Comparison of ENCODE assay signal across 7 mouse cellular contexts in genomic region chr5:136186723-136187122, GRCm38 (mm10). TPM values are rescaled to one million over a fixed set of nuclear protein-coding genes. Genes with fewer than 3 reads are reported as not detected.
DNase-seq lines count a peak whose midpoint lies in the region; ATAC-seq lines count a peak whose summit lies in the region.

No protein-coding gene starts in this region.

- H3K4me2 ChIP-seq in midbrain, embryonic 15.5 days: no peak overlapping the region

- ATAC-seq in midbrain, embryonic 15.5 days (replicated peaks): no peak; the same call in 1 of the 2 replicates

- no peaks in the 10 kb centered on the region for H3K9me3 ChIP-seq in midbrain, embryonic 10.5 days (replicated peaks)
- no peaks in the 10 kb centered on the region for H3K9me3 ChIP-seq in midbrain, embryonic 15.5 days
- no peaks in the 10 kb centered on the region for H3K9me3 ChIP-seq in embryonic facial prominence, embryonic 10.5 days

- H3K4me1 ChIP-seq in midbrain, embryonic 10.5 days: peaks cover 8% of the 10 kb centered on the region
- 0 out of 2 replicates have a peak, but pooled peaks cover 3% of the 10 kb centered on the region for H3K4me1 ChIP-seq in midbrain, embryonic 15.5 days
- no peaks in the 10 kb centered on the region for H3K4me1 ChIP-seq in embryonic facial prominence, embryonic 10.5 days

- no peaks in the 10 kb centered on the region for H3K27me3 ChIP-seq in midbrain, embryonic 10.5 days (ENCODE audit: low read depth, poor library complexity, severe bottlenecking)
- H3K27me3 ChIP-seq in midbrain, embryonic 15.5 days (replicated peaks): no peaks in the 10 kb centered on the region
- H3K27me3 ChIP-seq in embryonic facial prominence, embryonic 10.5 days (replicated peaks; ENCODE audit: low read depth, poor library complexity, severe bottlenecking): no peaks in the 10 kb centered on the region

- H3K27ac ChIP-seq in midbrain, embryonic 10.5 days (replicated peaks): no peak overlapping the region
- H3K27ac ChIP-seq in midbrain, embryonic 15.5 days: no peak overlapping the region
- no peak overlapping the region for H3K27ac ChIP-seq in embryonic facial prominence, embryonic 10.5 days (replicated peaks)

- DNase-seq in midbrain, embryonic 10.5 days (ENCODE audit: low spot score): peak; percentile 33
- DNase-seq in NIH3T3 (ENCODE audit: low read depth): peak; percentile 81
- peak; percentile 53 for DNase-seq in embryonic facial prominence, embryonic 10.5 days (ENCODE audit: low spot score)
- DNase-seq in induced T-regulatory cell, adult 2 months (ENCODE audit: low read depth): peak; percentile 84
- DNase-seq in lung, postnatal 10 days: peak; percentile 74
- peak; percentile 52 for DNase-seq in skeletal muscle tissue, adult 2 months (ENCODE audit: low read depth, low spot score)

- no peak overlapping the region for H3K4me3 ChIP-seq in midbrain, embryonic 10.5 days
- H3K4me3 ChIP-seq in midbrain, embryonic 15.5 days: no peak overlapping the region
- H3K4me3 ChIP-seq in embryonic facial prominence, embryonic 10.5 days: no peak overlapping the region

- H3K36me3 ChIP-seq in midbrain, embryonic 10.5 days: peaks cover 98% of the 10 kb centered on the region
- H3K36me3 ChIP-seq in midbrain, embryonic 15.5 days (replicated peaks): peaks cover 35% of the 10 kb centered on the region
- peaks cover 96% of the 10 kb centered on the region for H3K36me3 ChIP-seq in embryonic facial prominence, embryonic 10.5 days (replicated peaks)

- H3K9ac ChIP-seq in midbrain, embryonic 15.5 days: no peak overlapping the region

- WGBS in midbrain, embryonic 10.5 days: 44% methylated on average over 4 of the region's 4 CpGs
- 42% methylated on average over 4 of the region's 4 CpGs for WGBS in midbrain, embryonic 15.5 days
- 56% methylated on average over 4 of the region's 4 CpGs for WGBS in embryonic facial prominence, embryonic 10.5 days

RNA-seq across cellular contexts. Expression of gene Prkrip1, which starts 12.0 kb away (rescaled TPM):
- 67.7 and 72.9 TPM in 2 replicates for polyA plus RNA-seq in midbrain, embryonic 10.5 days (2016; fragmentation: Nextera tagmentation; extraction: Ambion mirVana)
- polyA plus RNA-seq in midbrain, embryonic 15.5 days (2015; fragmentation: Nextera tagmentation; extraction: Ambion mirVana): 54.8 and 55.6 TPM in 2 replicates
- 68.6 and 76.8 TPM in 2 replicates for polyA plus RNA-seq in embryonic facial prominence, embryonic 10.5 days (2016; fragmentation: Nextera tagmentation; extraction: Ambion mirVana)

RNA-seq across cellular contexts. Expression of gene Orai2, which starts 16.2 kb away (rescaled TPM):
- 8.0 and 10.8 TPM in 2 replicates for polyA plus RNA-seq in midbrain, embryonic 10.5 days (2016; fragmentation: Nextera tagmentation; extraction: Ambion mirVana)
- 52.0 and 53.2 TPM in 2 replicates for polyA plus RNA-seq in midbrain, embryonic 15.5 days (2015; fragmentation: Nextera tagmentation; extraction: Ambion mirVana)
- 7.4 and 8.2 TPM in 2 replicates for polyA plus RNA-seq in embryonic facial prominence, embryonic 10.5 days (2016; fragmentation: Nextera tagmentation; extraction: Ambion mirVana)

RNA-seq across cellular contexts. Expression of gene Alkbh4, which starts 50.8 kb away (rescaled TPM):
- polyA plus RNA-seq in midbrain, embryonic 10.5 days (2016; fragmentation: Nextera tagmentation; extraction: Ambion mirVana): 27.1 and 27.5 TPM in 2 replicates
- polyA plus RNA-seq in midbrain, embryonic 15.5 days (2015; fragmentation: Nextera tagmentation; extraction: Ambion mirVana): 22.3 and 22.8 TPM in 2 replicates
- 26.3 and 29.1 TPM in 2 replicates for polyA plus RNA-seq in embryonic facial prominence, embryonic 10.5 days (2016; fragmentation: Nextera tagmentation; extraction: Ambion mirVana)

RNA-seq across cellular contexts. Expression of gene Lrwd1, which starts 50.8 kb away (rescaled TPM):
- 56.9 and 59.0 TPM in 2 replicates for polyA plus RNA-seq in midbrain, embryonic 10.5 days (2016; fragmentation: Nextera tagmentation; extraction: Ambion mirVana)
- 28.6 and 30.7 TPM in 2 replicates for polyA plus RNA-seq in midbrain, embryonic 15.5 days (2015; fragmentation: Nextera tagmentation; extraction: Ambion mirVana)
- 59.7 and 62.4 TPM in 2 replicates for polyA plus RNA-seq in embryonic facial prominence, embryonic 10.5 days (2016; fragmentation: Nextera tagmentation; extraction: Ambion mirVana)

RNA-seq across cellular contexts. Expression of gene Sh2b2, which starts 59.6 kb away (rescaled TPM):
- 13.2 and 13.7 TPM in 2 replicates for polyA plus RNA-seq in midbrain, embryonic 10.5 days (2016; fragmentation: Nextera tagmentation; extraction: Ambion mirVana)
- 31.4 and 33.2 TPM in 2 replicates for polyA plus RNA-seq in midbrain, embryonic 15.5 days (2015; fragmentation: Nextera tagmentation; extraction: Ambion mirVana)
- 14.1 and 17.0 TPM in 2 replicates for polyA plus RNA-seq in embryonic facial prominence, embryonic 10.5 days (2016; fragmentation: Nextera tagmentation; extraction: Ambion mirVana)

Comparison
In these comparisons a context has a peak if more than half of its experiments do, and no peak if none do; other contexts are left out.
1. DNase-seq: peak in every context shown above with its lines; median percentile 84 in induced T-regulatory cell, adult 2 months; 81 in NIH3T3; 74 in lung, postnatal 10 days; 53 in embryonic facial prominence, embryonic 10.5 days; 52 in skeletal muscle tissue, adult 2 months; 33 in midbrain, embryonic 10.5 days.